Mouse (Mus musculus) layer of hippocampus, postnatal 36 days (tissue): ENCODE measurements around the gene Alox12e. TPM values are rescaled to one million over a fixed set of nuclear protein-coding genes. Genes with fewer than 3 reads are reported as not detected.
"Not testable (repeated sequence)": the region's sequence is repeated elsewhere in the genome, so short reads cannot be mapped to it uniquely, and the experiment has no call there.

Source experiments
- DNase-seq, 2 experiments: peaks; one replicate each; pipeline ENCODE4 v3.0.0; 2022
- total RNA-seq, 2 experiments: library from RNA; stranded (reverse); gene quantifications; 2 replicates each; pipeline ENCODE4 v1.2.3; 2021

Gene Alox12e
- not detected for total RNA-seq

- DNase-seq, result no peak
Observed at GRCm38 (mm10) chr11:70322528-70322927, at the start of gene Alox12e. Gene Alox12e, minus strand, starts transcription at chr11:70322628.

DNA sequence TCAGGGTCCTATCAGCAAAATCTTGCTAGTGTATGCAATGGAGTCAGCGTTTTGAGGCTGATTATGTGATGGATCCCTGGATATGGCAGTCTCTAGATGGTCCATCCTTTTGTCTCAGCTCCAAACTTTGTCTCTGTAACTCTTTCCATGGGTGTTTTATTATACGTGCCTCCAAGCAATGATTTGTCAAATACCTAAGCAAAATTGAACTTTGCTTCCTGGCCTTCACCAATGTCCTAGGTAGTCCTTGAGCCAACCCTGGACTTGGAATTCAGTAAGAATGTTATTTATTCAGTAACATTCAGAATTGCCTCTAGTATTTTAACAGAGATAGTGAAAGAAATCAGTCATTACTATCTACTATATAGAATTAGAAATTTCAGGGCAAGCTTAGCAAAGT lies 46.2 kb upstream of the Alox12e start:
- not testable (repeated sequence) for DNase-seq

DNA sequence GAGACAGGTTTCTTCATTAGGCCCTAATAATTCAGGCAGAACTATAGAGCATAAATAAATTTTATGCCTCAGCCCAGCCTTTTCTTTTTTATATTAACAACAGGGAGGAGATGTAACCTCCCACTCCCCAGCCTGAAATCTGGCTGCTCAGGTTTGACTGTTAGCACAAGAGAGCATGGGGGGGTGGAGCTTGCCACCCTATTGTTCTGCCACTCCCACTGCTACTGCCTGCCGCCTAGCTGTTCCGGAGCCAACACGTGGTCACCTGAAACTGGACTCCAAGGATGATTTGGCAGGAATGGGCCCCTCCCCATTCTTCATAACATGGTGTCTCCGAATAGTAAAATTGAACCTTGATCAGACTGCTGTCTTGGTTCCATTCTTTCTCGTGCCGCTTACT lies 45.3 kb upstream of the Alox12e start:
- not testable (repeated sequence) for DNase-seq

GRCm38 (mm10) chr11:70351868-70352267 lies 29.4 kb upstream of the Alox12e start, which contains the start of gene Alox15:
Gene Alox15, minus strand, starts transcription at chr11:70352031.
- no peak for DNase-seq

GRCm38 (mm10) chr11:70348630-70349029 lies 26.2 kb upstream of the Alox12e start:
- no peak for DNase-seq

DNA sequence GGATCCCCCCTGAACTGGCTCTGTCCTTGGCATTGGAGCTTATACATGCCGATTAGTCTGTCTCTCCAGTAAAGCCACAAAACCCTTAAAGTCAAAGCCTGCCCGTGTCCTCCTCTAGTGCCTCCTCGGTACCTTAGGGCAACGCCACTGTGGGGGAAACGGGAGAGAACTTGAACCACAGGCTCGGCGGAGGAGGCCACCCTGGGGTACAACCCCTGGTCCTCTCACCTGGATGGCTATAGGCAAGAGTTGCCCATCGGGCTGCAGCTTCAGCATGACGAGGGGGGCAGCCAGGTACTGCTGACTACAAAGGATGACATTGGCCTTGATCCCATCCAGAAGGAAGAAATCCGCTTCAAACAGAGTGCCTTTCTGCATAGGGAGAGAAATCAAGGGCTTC lies 25.4 kb upstream of the Alox12e start:
- DNase-seq, result no peak

DNA sequence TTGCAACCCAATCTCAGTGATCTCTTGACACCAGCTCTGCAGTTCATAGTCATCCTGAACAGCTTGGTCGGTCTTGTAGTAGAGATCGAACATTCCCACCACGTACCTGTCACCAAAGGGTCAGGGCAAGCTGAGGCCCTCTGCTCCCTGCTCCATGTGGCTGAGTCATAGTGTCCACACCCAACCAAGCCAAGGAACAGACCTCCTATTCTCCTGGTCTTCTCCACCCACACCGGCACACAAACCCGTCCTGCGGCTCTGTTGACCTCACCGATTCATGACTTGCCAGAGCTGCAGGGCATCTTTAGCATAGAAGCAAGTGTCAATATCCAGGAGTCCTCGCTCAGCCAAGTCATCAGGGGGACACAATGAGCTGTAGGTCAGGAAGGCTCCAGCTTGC lies 23.1 kb upstream of the Alox12e start:
- DNase-seq, result no peak

- DNase-seq, result no peak
Observed at GRCm38 (mm10) chr11:70345061-70345460, 22.6 kb upstream of the Alox12e start.

DNA sequence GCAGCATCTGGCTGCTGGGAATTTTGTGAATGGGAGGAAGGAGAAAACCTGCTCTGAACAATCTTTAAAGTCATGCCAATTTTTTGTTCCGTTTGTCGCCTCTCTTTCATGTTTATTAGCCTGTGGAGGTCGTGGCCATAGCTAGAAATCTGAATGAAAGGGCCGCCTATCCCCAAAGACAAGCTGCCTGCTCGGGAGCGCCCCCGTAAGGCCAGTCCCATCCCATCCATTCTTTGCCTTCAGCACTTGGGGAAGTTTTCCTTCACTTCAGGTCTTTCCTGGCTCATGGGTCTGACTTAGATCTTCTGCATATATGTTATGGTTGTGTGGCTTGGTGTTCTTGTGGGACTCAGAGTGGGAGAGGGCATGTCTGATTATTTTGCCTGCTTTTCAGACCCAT lies 17.1 kb upstream of the Alox12e start:
- no peak for DNase-seq

GRCm38 (mm10) chr11:70334477-70334876 lies 12.0 kb upstream of the Alox12e start:
- peak; percentile 33 to 37 for DNase-seq

DNA sequence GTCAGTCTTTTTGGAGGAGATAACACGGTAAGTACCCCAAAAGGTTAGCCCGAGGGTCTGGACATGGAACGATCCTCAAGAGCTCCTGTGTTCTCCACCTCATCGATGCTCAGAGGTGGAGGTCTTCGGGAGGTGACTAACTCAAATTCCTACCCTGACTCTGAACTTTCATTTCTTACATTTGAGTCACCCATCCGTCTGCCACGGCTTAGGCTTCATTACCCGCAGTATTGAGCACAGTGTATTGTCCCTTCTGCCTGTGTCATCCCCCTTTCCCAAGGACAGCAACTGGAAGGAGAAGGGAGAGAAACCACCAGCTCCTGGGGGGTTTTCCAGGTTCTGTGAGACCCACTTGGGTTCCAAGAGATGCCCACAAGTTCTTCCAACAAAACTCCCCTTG lies 2.3 kb upstream of the Alox12e start:
- DNase-seq, result no peak

DNA sequence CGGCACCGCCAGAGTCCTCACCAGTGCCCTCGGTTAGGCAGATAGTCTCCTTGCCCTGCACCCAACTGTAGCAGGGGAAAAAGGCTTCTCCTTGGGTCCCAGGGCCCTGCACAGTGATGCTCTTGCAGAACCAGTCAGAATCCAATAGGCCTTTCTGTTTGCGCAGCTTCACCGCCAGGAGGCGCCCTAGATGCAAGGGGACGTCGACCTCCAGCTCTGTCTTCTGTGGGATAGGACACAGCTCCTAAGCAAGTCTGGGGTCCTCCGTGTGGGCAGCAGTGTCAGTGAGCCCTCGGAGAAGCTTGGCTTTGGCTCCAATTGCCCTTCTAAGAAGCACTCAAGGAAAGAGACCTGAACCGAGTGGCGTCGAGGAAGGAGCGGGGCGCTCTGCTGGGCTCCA lies 764 bp downstream of the Alox12e start:
- DNase-seq, result peak; percentile 9 to 12

DNA sequence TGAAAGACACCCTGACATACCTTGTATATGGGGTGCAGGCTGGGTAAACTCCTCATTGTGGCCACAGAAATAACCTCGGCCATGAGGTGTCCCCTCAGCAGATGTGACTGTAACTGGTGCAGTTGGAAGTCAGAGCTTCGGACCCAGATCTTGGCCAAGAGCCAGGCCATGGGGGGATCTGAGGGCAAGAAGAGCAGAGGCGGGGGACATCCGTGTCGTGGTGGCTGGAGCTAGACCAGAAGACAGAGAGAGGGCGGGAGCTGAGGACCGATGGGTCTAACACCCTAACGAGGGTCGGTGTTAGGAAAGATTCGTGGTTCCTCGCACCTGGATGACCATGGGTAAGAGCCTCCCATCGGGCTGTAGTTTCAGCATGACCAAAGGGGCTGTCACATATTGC lies 2.8 kb downstream of the Alox12e start:
- DNase-seq, result no peak

DNA sequence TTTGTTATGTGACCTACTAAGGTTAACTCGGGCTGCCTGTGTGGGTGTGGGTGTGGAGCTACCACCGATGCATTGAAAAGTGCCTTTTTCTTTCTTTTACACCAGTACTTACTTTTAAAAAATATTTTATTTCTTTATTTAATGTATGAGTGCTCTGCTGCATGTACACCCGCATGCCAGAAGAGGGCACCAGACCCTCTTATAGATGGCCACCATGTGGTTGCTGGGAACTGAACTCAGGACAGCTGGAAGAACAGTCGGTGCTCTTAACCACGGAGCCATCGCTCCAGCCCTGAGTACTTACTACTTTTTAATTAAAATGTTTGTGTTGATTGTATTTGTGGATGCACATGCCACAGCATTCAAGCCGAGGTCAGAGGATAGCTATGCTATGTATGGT lies 8.6 kb downstream of the Alox12e start:
- no peak for DNase-seq

DNA sequence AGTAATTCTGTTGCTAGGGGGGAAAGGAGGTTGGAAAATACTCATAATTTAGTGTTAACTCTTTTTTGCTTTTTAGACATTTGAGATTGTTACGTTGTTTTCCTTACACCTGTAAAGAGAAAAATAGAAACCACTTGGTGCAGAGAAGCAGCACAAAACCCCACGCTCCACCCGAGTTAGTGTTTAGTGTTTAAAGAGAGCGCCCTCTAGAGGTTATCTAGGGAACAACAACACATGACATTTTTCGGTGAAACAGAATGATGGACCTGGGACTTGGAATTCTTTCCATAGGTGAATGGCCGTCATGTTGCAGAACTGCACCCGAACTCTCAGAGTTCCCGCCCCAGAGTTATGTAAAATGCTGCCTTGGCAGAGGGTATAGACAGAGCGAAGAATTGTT lies 13.1 kb downstream of the Alox12e start:
- peak in 1 of 2 experiments; percentile 4 for DNase-seq

- DNase-seq, result no peak
Observed at GRCm38 (mm10) chr11:70308296-70308695, 14.1 kb downstream of the Alox12e start.

- no peak for DNase-seq
Observed at GRCm38 (mm10) chr11:70306159-70306558, 16.3 kb downstream of the Alox12e start.

DNA sequence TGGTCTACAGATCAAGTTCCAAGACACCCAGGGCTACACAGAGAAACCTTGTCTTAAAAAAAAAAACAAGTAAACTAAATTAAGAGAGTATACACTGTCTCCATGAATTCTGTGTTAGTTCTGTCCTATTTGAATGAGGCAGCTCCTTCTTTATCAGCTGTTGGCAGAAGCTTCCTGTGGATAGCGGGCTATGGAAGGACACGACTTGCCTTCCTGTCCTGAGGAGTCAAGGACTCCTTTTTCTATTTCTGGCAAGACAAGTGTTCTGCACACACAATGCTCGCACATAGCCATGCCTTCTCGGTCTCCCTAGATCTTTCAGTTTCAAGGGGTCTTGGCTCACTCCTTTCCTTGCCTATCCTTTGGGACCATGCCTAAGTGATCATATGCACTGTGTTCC lies 20.1 kb downstream of the Alox12e start:
- DNase-seq, result no peak

DNA sequence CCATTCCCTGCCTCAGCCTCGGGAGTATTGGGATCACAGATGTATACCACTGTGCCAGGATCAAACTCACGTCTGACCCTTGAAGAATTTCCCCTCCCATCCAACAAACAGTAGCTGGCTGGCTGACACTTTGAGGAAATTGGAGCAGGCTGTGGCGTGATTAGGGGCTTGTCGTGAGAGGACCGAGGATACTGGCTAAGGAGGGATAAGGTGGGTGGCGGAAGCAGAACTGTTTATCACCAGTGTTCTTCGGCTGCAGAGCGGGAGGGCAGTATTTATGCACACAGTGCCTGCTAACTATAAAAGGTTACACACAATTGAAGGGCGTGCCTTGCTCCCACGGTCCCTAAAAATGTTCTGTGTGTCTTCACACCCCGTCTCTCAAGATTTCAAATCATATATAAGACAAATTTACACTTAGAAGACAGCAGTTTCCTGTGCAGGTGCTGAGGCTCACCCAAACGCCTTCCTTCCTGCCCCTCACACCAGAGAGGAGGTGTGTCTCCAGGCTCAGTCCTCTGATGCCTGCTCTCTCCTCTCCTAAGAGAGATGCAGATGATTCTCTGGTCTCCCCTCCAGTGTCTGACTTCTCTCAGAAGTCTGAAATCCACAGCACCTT lies 24.5 kb downstream of the Alox12e start:
- no peak for DNase-seq

DNA sequence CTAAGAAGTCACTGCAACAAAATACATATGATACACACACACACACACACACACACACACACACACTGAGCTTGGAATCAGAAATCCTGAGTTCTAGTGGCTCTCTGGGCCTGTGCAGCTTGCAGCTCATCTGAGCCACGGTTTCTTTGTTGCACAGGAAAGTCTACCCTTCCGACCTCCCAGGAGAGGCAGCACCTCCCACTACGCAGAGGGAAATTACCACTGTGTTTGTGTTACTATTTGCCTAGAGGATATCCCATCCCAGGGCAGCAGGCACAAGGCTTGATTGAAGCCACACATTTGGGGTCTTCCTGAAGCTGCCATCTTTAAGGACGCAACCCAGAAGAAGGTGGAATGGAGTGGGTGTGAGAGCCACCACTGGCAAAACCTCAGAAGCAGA lies 25.0 kb downstream of the Alox12e start:
- DNase-seq, result no peak

- DNase-seq, result peak; percentile 50 to 57
Observed at GRCm38 (mm10) chr11:70293881-70294280, 28.5 kb downstream of the Alox12e start.

DNA sequence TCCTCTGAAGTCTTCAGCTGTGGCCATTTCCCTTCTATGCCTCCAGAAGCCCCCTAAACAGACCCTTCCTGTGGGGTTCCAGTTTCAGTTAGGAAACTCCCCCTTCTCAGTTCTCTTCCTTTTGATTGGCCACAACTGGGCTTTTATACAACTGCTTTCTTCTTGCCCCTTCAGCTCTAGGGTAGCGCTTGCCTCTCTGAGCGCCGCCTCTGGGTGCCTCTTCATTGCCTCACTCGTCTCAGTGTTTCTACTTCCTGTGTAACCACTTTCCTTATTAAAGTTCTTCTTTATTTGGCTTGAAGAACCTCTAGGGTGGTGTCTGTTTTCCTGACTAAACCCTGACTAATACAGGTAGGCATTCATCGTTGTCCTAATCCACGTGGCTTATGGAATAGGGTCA lies 31.2 kb downstream of the Alox12e start:
- no peak for DNase-seq

DNA sequence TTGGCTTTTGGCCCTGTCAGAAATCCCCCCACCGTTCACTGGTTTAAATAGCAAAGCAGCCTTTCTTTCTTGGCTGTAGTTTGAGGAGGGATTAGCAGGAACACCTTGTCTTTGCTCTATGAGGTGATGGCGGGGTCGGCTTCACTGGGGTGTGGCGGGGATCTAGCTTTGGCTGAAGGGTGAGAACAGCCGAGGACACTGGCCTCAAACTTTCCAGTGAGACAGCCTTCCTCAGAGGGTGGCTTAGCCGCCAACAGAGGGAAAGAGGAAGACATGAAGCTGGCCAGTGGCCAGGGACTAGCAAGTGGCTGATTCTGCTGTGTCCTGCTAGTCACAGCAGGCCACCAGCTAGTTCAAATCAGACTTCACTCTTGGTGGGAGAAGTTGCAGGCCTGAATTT lies 33.2 kb downstream of the Alox12e start:
- DNase-seq, result peak; percentile 5 to 8

DNA sequence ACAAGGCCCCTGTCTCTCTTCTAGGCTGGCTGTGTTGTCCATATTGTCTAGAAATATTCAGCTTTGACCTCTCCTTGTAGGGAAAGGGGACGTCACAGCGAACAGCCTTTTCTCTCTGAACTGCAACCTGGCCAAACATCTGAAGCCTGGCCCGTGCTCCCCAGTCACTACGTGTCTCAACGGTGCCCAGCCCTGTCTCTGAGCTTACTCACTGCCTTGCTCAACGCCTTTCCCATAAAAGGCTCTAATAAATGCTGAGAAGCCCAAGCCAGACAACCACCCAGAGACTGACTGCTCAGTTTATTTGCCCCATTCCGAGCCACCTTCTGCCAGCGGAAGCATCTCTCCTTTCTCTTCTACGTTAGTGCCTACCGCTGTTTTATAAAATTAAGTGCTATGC lies 34.3 kb downstream of the Alox12e start:
- no peak for DNase-seq

GRCm38 (mm10) chr11:70285686-70286085 lies 36.7 kb downstream of the Alox12e start:
- no peak for DNase-seq
